Mouse (Mus musculus): Measurements from ENCODE around the gene 4930555G01Rik.
"Not testable (repeated sequence)": the region's sequence is repeated elsewhere in the genome, so short reads cannot be mapped to it uniquely, and the experiment has no call there.

4930555G01Rik gene

DNA sequence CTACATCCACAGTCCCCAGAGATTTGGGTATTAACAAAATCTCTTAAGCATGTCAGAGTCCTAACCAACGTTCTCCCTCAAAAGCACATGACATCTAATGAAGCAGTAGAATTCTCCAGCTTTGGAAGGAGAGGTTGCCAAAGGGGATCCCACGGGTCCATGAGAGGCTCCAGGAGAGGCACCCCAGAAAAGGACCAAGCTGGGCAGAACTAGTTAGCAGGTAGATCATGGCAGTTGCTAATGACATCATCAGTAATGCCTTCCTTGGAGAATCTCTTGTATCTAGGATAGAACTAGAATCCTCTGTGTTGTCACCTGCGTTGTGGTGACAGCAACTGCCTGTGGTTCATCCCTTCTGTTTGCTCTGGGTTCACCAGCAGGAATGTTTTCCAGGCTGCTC, at the start of gene 4930555G01Rik:
4930555G01Rik (plus strand) TSS at position 301 of the 400 bp plus-strand sequence.
- not testable (repeated sequence) for DNase-seq (ENCODE audit: low read depth, low spot score)

DNA sequence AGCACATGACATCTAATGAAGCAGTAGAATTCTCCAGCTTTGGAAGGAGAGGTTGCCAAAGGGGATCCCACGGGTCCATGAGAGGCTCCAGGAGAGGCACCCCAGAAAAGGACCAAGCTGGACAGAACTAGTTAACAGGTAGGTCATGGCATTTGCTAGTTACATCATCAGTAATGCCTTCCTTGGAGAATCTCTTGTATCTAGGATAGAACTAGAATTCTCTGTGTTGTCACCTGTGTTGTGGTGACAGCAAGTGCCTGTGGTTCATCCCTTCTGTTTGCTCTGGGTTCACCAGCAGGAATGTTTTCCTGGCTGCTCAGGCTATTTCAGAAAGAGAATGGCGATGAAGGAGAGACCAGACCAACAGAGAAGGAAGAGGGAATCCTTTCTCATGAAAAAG, 34.8 kb upstream of the 4930555G01Rik start, which contains the start of gene Gm3298:
Gm3298 (plus strand) TSS at position 301 of the 400 bp plus-strand sequence.
- DNase-seq (ENCODE audit: low read depth, low spot score), result not testable (repeated sequence)

DNA sequence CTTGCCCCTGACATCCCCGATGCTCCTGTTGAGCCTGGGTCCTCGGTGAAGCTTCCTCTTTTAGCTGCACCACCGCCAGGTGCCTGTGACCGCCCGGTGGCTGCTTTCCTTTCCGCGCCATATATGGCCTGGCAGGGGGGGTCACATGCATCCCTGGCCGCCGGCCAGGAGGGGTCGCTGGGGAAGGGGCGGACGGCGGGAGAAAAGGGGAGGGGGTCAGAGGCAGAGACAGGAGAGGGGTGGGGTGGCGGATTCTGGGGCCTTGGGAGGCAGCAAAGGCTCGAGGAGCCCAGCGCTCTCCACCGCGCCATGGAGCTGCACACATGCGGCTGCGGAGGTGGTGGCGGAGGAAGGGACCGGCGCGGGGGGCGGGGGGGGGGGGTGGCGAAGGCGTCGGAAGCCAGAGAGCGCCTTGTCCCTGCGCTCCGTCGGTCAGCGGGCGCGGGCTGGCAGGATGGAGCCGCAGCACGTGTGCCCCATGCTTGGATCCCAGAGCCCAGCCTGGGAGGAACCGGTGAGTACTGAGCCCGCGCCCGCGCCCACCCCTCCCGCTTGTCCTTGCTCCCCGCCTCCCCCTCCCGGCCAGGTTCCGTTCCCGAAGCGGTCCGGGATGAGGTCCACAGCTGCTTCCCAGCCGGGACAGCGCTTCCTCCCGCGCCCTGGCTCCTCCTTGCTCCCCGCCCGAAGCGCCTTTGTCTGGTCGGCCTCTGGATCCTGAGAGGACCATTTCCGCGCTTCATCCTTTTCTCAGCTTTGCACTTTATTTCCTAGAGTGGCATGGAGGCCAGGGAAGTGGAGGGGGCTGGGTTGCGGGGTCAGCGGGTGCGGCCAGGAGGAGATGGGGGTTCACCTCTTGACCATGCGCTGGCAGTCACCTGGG, 20.4 kb downstream of the 4930555G01Rik start, which contains the start of gene Gm8281:
Gm8281 (plus strand) TSS at position 430 of the 880 bp plus-strand sequence.
- not testable (repeated sequence) for DNase-seq (ENCODE audit: low read depth, low spot score)

Measured in 3T3-L1 (cell line).